Mouse (Mus musculus): ENCODE measurements at regions not wholly inside any gene's neighbourhood (a gene's known extent, or its start where the extent isn't known, plus 50 kb on each side); places are given as distances from the start of the nearest gene placed in this dataset.

- DNase-seq (ENCODE audit: extremely low read depth, low read depth): no peak
Observed at GRCm38 (mm10) chr4:142577519-142577918, 338.3 kb upstream of the Kazn start.

- no peak for DNase-seq (ENCODE audit: extremely low read depth, low read depth)
Observed at GRCm38 (mm10) chr4:142574528-142574927, 335.3 kb upstream of the Kazn start.

DNA sequence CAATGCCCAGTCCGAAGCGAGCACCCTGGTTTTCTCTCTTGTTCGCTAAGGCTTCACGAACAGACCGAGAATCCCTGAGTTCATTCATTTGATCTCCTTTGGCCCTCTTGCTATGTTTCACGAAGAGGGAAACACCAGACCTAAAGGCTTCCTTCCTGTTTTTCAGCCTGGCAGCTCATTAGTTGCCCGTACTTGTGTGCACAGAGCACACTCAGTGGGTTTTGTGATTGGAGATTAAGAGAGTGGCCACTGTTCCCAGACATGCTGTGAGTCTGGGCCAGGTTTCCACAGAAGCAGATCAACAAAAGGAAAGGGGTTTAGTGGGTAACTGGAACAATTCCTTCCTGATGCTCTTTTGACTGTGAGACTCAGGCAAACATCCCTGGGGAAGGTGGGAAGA lies 331.5 kb upstream of the Kazn start:
- no peak for DNase-seq (ENCODE audit: extremely low read depth, low read depth)

- DNase-seq (ENCODE audit: extremely low read depth, low read depth): no peak
Observed at GRCm38 (mm10) chr4:142568556-142568955, 329.4 kb upstream of the Kazn start.

- no peak for DNase-seq (ENCODE audit: extremely low read depth, low read depth)
Observed at GRCm38 (mm10) chr4:142554716-142555115, 315.5 kb upstream of the Kazn start.

- no peak for DNase-seq (ENCODE audit: extremely low read depth, low read depth)
Observed at GRCm38 (mm10) chr4:142545871-142546270, 306.7 kb upstream of the Kazn start.

DNA sequence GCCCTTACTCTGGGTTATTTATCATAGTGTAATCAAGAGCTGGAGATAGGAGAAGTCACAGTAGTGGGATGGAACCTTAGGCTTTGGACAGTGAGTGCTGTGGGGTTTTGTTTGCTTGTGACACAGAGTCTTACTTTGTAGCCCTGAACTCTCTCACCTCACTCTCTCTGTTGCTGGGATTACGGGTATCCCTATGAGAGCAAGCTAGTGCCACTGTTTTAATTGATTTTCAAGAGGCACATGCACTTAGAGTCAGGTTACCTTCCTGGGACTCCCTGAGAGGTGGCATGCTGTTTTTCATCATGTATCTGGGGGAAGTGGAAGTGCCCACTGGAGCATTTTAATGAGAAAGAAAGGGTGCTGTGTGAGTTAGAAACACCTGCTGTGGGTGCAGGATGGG lies 306.0 kb upstream of the Kazn start:
- no peak for DNase-seq (ENCODE audit: extremely low read depth, low read depth)

DNA sequence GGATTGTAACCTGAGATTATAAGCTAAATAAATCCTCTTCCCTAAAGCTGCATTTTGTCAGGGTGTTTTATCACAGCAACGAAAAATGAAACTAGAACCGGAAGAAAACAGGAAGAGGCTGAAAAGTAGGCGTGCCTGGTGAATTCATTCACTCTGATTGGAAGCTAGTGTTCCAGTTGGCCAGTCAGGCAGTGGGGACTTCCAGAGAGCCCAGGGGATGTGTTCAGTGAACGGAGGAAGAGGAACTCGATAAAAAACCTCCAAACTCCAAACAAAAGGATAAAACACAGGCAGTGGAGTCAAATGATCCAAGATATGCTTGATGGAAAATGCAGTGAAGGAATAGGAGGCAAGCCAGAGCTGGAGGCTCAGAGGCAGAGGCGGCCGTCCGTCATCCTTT lies 305.5 kb upstream of the Kazn start:
- no peak for DNase-seq (ENCODE audit: extremely low read depth, low read depth)

DNA sequence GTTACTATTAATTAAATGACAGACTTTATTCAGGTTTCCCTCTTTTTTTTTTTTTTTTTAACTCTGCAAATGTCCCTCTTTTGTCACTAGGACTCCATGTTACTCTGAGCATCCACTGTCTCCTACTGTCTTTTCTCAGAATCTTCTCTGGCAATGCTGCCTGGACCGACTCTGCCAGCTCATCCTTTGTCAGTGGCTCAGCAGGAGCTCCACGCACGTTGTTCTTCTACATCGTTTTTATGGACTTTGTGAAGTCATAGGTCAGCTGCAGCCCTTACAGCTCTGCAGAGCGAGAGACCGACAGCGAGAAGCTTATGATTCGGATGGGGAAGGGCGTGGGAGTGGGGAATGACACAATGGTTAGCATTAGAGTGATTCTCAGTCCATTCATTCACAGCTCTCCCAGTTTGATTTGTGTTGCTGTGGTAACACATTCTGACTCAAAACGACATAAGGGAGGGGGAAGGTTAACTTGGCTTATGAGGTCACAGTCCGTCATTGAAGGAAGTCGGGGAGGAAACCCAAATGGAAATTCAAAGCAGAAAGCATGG lies 300.1 kb upstream of the Kazn start:
- no peak for DNase-seq (ENCODE audit: extremely low read depth, low read depth)

GRCm38 (mm10) chr4:142527080-142527479 lies 287.9 kb upstream of the Kazn start:
- no peak for DNase-seq (ENCODE audit: extremely low read depth, low read depth)

DNA sequence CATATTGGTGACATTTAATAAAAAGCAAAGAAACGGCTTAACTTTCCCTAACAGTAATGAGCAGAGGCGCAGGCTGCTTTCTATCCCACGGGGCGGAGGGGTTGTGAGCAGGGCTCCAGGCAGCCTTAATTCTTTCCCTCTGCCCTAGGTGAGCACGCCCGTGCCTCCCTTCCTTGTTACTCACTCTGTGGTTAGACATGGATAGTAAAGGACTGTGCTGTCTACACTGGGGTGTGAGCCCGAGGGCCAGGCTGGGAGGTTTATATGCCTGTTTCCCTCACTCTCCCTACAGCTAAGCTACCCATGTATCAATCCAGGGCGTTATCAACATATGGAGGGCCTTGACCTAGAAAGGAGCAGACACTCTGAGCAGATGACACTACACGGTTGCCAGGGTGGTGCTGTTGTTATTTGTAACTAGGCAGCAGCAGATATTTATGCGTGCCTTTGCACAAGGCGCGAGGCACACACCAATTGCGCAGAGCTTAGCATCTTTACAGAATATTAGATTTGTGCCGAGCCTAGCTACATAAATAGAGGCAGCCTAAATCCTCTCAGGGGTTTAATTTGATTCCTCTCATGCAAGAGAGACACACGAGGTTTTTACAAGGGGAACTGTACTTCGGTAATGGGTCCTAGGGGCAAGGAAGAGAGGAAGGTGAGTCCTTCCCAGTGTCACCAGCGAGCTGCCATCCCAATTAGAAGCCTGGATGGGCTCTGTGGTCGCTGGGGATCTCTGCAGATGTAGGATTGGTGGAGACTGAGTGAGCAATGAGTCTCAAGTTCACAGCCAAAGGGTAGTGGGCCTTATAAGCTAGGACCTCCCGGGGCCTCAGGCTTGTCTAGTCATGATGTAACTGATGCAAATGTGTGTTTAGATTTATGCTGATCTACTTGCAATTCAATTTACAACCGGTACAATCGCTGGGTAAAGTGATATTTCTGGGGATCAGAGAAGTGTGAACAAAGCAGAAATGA lies 278.6 kb upstream of the Kazn start:
- no peak for DNase-seq (ENCODE audit: extremely low read depth, low read depth)

- no peak for DNase-seq (ENCODE audit: extremely low read depth, low read depth)
Observed at GRCm38 (mm10) chr4:142514751-142515150, 275.6 kb upstream of the Kazn start.

- no peak for DNase-seq (ENCODE audit: extremely low read depth, low read depth)
Observed at GRCm38 (mm10) chr4:142509386-142509785, 270.2 kb upstream of the Kazn start.

GRCm38 (mm10) chr4:142506383-142507211 lies 267.4 kb upstream of the Kazn start:
- DNase-seq (ENCODE audit: extremely low read depth, low read depth): no peak

DNA sequence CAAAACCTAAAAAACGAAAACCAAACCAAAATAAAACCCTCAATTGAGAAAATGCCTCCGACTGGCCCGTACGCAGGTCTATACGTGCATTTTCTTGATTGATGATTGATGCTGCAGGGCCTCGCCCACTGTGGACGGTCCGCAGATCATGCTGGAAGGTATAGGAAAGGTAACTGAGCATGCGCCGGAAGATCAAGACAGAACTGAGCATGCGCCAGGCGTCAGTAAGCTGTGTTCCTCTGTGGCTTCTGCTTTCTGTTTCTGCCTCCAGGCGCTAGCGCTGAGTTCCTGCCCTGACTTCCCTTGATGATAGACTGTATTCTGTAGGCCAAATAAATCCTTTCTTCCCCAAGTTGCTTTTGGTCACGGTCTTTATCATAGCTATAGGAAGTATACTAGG lies 264.6 kb upstream of the Kazn start:
- no peak for DNase-seq (ENCODE audit: extremely low read depth, low read depth)

GRCm38 (mm10) chr4:142501177-142501576 lies 262.0 kb upstream of the Kazn start:
- DNase-seq (ENCODE audit: extremely low read depth, low read depth): no peak

- no peak for DNase-seq (ENCODE audit: extremely low read depth, low read depth)
Observed at GRCm38 (mm10) chr4:142500541-142500940, 261.3 kb upstream of the Kazn start.

DNA sequence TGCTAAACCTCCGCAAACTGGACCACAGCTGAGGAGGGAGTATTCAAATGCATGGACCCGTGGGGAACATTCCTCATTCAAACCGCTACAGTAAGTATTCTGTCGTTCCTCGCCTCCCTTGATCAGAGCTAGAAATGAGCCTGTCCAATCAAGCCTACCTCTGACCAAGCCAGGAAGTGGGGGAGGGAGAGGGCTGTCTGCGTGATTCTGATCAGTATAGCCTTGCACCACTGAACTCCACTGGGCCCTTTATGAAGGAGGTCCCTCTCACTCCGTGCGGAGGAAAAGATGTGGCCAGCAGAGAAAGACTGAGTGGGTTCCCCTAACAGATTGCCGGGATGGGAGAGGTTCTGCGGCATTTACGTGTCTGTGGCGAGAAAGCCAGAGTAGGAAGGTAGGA lies 257.4 kb upstream of the Kazn start:
- no peak for DNase-seq (ENCODE audit: extremely low read depth, low read depth)

DNA sequence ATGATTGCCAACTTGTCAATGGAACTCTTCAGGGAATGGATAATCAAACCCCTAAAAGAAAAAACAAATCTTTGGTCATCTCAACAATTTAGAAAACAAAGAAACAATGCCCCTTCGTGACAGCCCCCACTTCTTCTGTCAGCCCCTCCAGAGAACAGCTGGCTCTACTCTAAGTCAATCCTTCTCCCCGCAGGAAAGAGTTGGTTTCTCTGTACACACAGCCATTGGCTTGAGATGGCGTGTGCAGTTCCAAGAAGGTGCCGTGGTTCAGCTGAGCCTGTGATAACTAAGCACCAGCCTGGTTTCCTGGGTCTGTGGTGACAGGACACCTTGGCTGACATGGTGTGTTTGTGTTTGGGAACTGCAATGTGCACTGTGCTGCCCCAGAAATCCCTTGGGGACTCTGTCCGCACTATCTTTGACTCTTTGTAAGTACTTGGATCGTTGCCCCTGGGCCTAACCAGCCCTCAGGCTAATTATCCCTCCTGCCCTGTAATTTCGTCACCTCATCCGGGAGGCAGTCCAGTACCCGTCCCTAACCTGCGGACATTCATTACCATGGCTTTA lies 253.8 kb upstream of the Kazn start:
- no peak for DNase-seq (ENCODE audit: extremely low read depth, low read depth)

- no peak for DNase-seq (ENCODE audit: extremely low read depth, low read depth)
Observed at GRCm38 (mm10) chr4:142485784-142486423, 246.7 kb upstream of the Kazn start.

- no peak for DNase-seq (ENCODE audit: extremely low read depth, low read depth)
Observed at GRCm38 (mm10) chr4:142475632-142476031, 236.4 kb upstream of the Kazn start.

Data from MEL-GATA-1-ER (cell line).